Mouse (Mus musculus): Measurements from ENCODE around the gene C030005K15Rik. TPM values are rescaled to one million over a fixed set of nuclear protein-coding genes. Genes with fewer than 3 reads are reported as not detected.

Gene C030005K15Rik
- polyA plus RNA-seq, 1 experiment from 2014 or later, result not detected

DNA sequence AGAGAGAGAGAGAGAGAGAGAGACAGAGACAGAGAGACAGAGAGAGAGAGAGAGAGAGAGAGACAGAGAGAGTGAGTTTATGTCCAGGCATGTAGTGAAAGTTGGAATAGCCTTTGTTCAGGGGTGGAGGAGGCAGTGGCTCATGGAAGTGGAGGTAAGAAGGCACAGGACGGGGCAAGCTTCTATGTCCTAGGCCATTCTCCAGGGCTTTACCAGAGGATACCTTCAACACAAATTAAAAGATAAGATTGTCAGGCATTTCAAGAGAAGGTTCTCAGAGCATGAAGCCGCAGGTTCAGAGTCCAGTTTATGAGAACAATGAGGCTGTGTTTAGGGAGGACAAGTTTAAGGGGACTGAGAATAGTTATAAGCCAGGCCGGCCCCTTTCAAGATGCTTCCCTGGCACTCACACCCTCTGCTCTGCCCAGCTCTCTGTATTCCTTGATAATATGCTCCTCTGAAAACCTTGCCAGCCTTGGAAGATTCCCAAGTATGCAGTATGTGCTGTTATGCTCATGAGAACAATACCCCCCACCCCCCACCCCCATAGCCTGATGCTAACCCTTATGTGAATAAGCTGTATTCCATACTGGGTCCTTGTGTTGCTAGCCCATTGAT is 11.2 kb downstream of the C030005K15Rik start:
- DNase-seq (ENCODE audit: low spot score) (no peak), ATAC-seq (ENCODE audit: insufficient number of reproducible peaks, low FRiP score, low TSS enrichment, low read depth) (no peak)
- Histone ChIP-seq H3K4me2 (ENCODE audit: low read depth, severe bottlenecking) (no peak overlapping the region), H3K27me3 (ENCODE audit: control insufficient read depth, insufficient read depth, low read length) (no peaks in the 10 kb centered on the region), H3K27ac (replicated peaks; ENCODE audit: low read depth, low read length) (no peak overlapping the region), H3K9me3 (ENCODE audit: control insufficient read depth, low read length) (no peaks in the 10 kb centered on the region), H3K4me1 (ENCODE audit: control insufficient read depth, insufficient read depth, low read length) (no peaks in the 10 kb centered on the region), H3K9ac (ENCODE audit: low read length) (no peak overlapping the region), H3K36me3 (ENCODE audit: control insufficient read depth, insufficient read depth, low read length) (no peaks in the 10 kb centered on the region), H3K4me3 (ENCODE audit: low read depth, low read length) (no peak overlapping the region)
- 88% methylated on average over 3 of the region's 3 CpGs for WGBS

- H3K36me3 ChIP-seq (ENCODE audit: control insufficient read depth, insufficient read depth, low read length), result no peaks in the 10 kb centered on the region
- H3K4me2 ChIP-seq (ENCODE audit: low read depth, severe bottlenecking), result no peak overlapping the region
- DNase-seq (ENCODE audit: low spot score) (no peak), ATAC-seq (ENCODE audit: insufficient number of reproducible peaks, low FRiP score, low TSS enrichment, low read depth) (no peak)
- H3K27me3 ChIP-seq (ENCODE audit: control insufficient read depth, insufficient read depth, low read length), result no peaks in the 10 kb centered on the region
- H3K9ac ChIP-seq (ENCODE audit: low read length), result no peak overlapping the region
- H3K9me3 ChIP-seq (ENCODE audit: control insufficient read depth, low read length), result no peaks in the 10 kb centered on the region
- no peaks in the 10 kb centered on the region for H3K4me1 ChIP-seq (ENCODE audit: control insufficient read depth, insufficient read depth, low read length)
- H3K4me3 ChIP-seq (ENCODE audit: low read depth, low read length), result no peak overlapping the region
- H3K27ac ChIP-seq (replicated peaks; ENCODE audit: low read depth, low read length), result no peak overlapping the region
- 82% methylated on average over 4 of the region's 4 CpGs for WGBS
Measured at GRCm38 (mm10) chr10:97714584-97714983, 12.0 kb downstream of the C030005K15Rik start.

- Histone ChIP-seq H3K9me3 (ENCODE audit: control insufficient read depth, low read length) (no peaks in the 10 kb centered on the region), H3K27me3 (ENCODE audit: control insufficient read depth, insufficient read depth, low read length) (no peaks in the 10 kb centered on the region), H3K27ac (replicated peaks; ENCODE audit: low read depth, low read length) (no peak overlapping the region), H3K9ac (ENCODE audit: low read length) (no peak overlapping the region), H3K4me1 (ENCODE audit: control insufficient read depth, insufficient read depth, low read length) (no peaks in the 10 kb centered on the region), H3K4me2 (ENCODE audit: low read depth, severe bottlenecking) (no peak overlapping the region), H3K4me3 (ENCODE audit: low read depth, low read length) (no peak overlapping the region), H3K36me3 (ENCODE audit: control insufficient read depth, insufficient read depth, low read length) (no peaks in the 10 kb centered on the region)
- no peak; the same call in 1 of the 2 replicates for ATAC-seq (ENCODE audit: insufficient number of reproducible peaks, low FRiP score, low TSS enrichment, low read depth)
- WGBS, result 5% methylated on average over 5 of the region's 5 CpGs
- peak; percentile 67 for DNase-seq (ENCODE audit: low spot score)
Measured at GRCm38 (mm10) chr10:97712687-97713086, 13.9 kb downstream of the C030005K15Rik start.

DNA sequence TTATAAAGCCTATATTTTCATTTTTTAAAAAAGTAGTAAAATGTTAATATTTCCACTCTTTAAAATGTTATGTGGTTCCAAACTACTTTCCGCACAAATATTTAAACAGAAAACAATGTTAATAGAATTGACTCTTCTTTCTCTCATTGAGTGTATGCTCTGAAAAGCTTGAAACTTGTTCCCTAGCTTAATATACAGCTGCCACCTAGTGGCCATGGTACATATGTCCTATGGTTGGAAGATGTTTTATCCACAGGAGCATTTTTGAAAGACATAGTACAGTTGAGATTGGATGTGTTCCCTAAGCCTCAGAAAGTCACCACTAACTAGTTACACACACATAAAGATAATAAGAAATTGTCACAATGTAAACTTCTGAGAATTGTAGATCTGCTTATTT is 22.0 kb downstream of the C030005K15Rik start:
- no peak for ATAC-seq (ENCODE audit: insufficient number of reproducible peaks, low FRiP score, low TSS enrichment, low read depth)
- no peak overlapping the region for H3K4me2 ChIP-seq (ENCODE audit: low read depth, severe bottlenecking)
- no peak overlapping the region for H3K9ac ChIP-seq (ENCODE audit: low read length)
- no peak overlapping the region for H3K27ac ChIP-seq (replicated peaks; ENCODE audit: low read depth, low read length)
- no peak overlapping the region for H3K4me3 ChIP-seq (ENCODE audit: low read depth, low read length)
- WGBS, result 57% methylated on average over 1 of the region's 1 CpGs
- no peaks in the 10 kb centered on the region for H3K27me3 ChIP-seq (ENCODE audit: control insufficient read depth, insufficient read depth, low read length)
- H3K9me3 ChIP-seq (ENCODE audit: control insufficient read depth, low read length), result no peaks in the 10 kb centered on the region
- DNase-seq (ENCODE audit: low spot score), result peak; percentile 44
- H3K36me3 ChIP-seq (ENCODE audit: control insufficient read depth, insufficient read depth, low read length), result no peaks in the 10 kb centered on the region
- H3K4me1 ChIP-seq (ENCODE audit: control insufficient read depth, insufficient read depth, low read length), result no peaks in the 10 kb centered on the region

GRCm38 (mm10) chr10:97702321-97702720 is 24.2 kb downstream of the C030005K15Rik start:
- no peak overlapping the region for H3K9ac ChIP-seq (ENCODE audit: low read length)
- no peak for ATAC-seq (ENCODE audit: insufficient number of reproducible peaks, low FRiP score, low TSS enrichment, low read depth)
- H3K4me3 ChIP-seq (ENCODE audit: low read depth, low read length), result no peak overlapping the region
- no peaks in the 10 kb centered on the region for H3K9me3 ChIP-seq (ENCODE audit: control insufficient read depth, low read length)
- no peaks in the 10 kb centered on the region for H3K4me1 ChIP-seq (ENCODE audit: control insufficient read depth, insufficient read depth, low read length)
- DNase-seq (ENCODE audit: low spot score), result no peak
- H3K27ac ChIP-seq (replicated peaks; ENCODE audit: low read depth, low read length), result no peak overlapping the region
- H3K27me3 ChIP-seq (ENCODE audit: control insufficient read depth, insufficient read depth, low read length), result no peaks in the 10 kb centered on the region
- no peak overlapping the region for H3K4me2 ChIP-seq (ENCODE audit: low read depth, severe bottlenecking)
- H3K36me3 ChIP-seq (ENCODE audit: control insufficient read depth, insufficient read depth, low read length), result no peaks in the 10 kb centered on the region

GRCm38 (mm10) chr10:97693398-97694135 is 33.0 kb downstream of the C030005K15Rik start:
- Histone ChIP-seq H3K4me3 (ENCODE audit: low read depth, low read length) (no peak overlapping the region), H3K9ac (ENCODE audit: low read length) (no peak overlapping the region), H3K9me3 (ENCODE audit: control insufficient read depth, low read length) (no peaks in the 10 kb centered on the region), H3K4me1 (ENCODE audit: control insufficient read depth, insufficient read depth, low read length) (no peaks in the 10 kb centered on the region), H3K36me3 (ENCODE audit: control insufficient read depth, insufficient read depth, low read length) (no peaks in the 10 kb centered on the region), H3K27me3 (ENCODE audit: control insufficient read depth, insufficient read depth, low read length) (no peaks in the 10 kb centered on the region), H3K4me2 (ENCODE audit: low read depth, severe bottlenecking) (no peak overlapping the region), H3K27ac (replicated peaks; ENCODE audit: low read depth, low read length) (no peak overlapping the region)
- 91% methylated on average over 37 of the region's 37 CpGs for WGBS
- ATAC-seq (ENCODE audit: insufficient number of reproducible peaks, low FRiP score, low TSS enrichment, low read depth), result no peak
- no peak for DNase-seq (ENCODE audit: low spot score)

- Histone ChIP-seq H3K4me1 (ENCODE audit: control insufficient read depth, insufficient read depth, low read length) (no peaks in the 10 kb centered on the region), H3K9ac (ENCODE audit: low read length) (no peak within 1 kb of the TSS), H3K4me2 (ENCODE audit: low read depth, severe bottlenecking) (no peak within 1 kb of the TSS), H3K27me3 (ENCODE audit: control insufficient read depth, insufficient read depth, low read length) (no peaks in the 10 kb centered on the region), H3K9me3 (ENCODE audit: control insufficient read depth, low read length) (no peaks in the 10 kb centered on the region), H3K27ac (replicated peaks; ENCODE audit: low read depth, low read length) (no peak within 1 kb of the TSS), H3K4me3 (ENCODE audit: low read depth, low read length) (no peak within 1 kb of the TSS), H3K36me3 (ENCODE audit: control insufficient read depth, insufficient read depth, low read length) (no peaks in the 10 kb centered on the region)
- ATAC-seq (ENCODE audit: insufficient number of reproducible peaks, low FRiP score, low TSS enrichment, low read depth) (no peak), DNase-seq (ENCODE audit: low spot score) (no peak)
- 72% methylated on average over 20 of the region's 20 CpGs for WGBS
Measured at GRCm38 (mm10) chr10:97692913-97693312, 33.6 kb downstream of the C030005K15Rik start, which contains the start of gene Ccer1. TSS of gene Ccer1 (plus strand) at chr10:97693059.

- DNase-seq (ENCODE audit: low spot score) (no peak), ATAC-seq (ENCODE audit: insufficient number of reproducible peaks, low FRiP score, low TSS enrichment, low read depth) (no peak)
- no peaks in the 10 kb centered on the region for H3K9me3 ChIP-seq (ENCODE audit: control insufficient read depth, low read length)
- no peaks in the 10 kb centered on the region for H3K4me1 ChIP-seq (ENCODE audit: control insufficient read depth, insufficient read depth, low read length)
- H3K9ac ChIP-seq (ENCODE audit: low read length), result no peak overlapping the region
- no peak overlapping the region for H3K27ac ChIP-seq (replicated peaks; ENCODE audit: low read depth, low read length)
- WGBS, result 83% methylated on average over 3 of the region's 3 CpGs
- H3K4me2 ChIP-seq (ENCODE audit: low read depth, severe bottlenecking), result no peak overlapping the region
- H3K27me3 ChIP-seq (ENCODE audit: control insufficient read depth, insufficient read depth, low read length), result no peaks in the 10 kb centered on the region
- no peaks in the 10 kb centered on the region for H3K36me3 ChIP-seq (ENCODE audit: control insufficient read depth, insufficient read depth, low read length)
- H3K4me3 ChIP-seq (ENCODE audit: low read depth, low read length), result no peak overlapping the region
Measured at GRCm38 (mm10) chr10:97689425-97689824, 37.1 kb downstream of the C030005K15Rik start.

All from limb, embryonic 11.5 days (tissue).